9 mouse cellular contexts compared by ENCODE assay signal in genomic region chr13:107619430-107619927, GRCm38 (mm10).
DNase-seq lines count a peak whose midpoint lies in the region; ATAC-seq and TF ChIP-seq lines count a peak whose summit lies in the region.
"Had no signal": no experiment of that assay in that cellular context is flagged by ENCODE, and none has a peak within 500 bp of the region (broad histone marks: within the 10 kb centered on the region; RNA-seq: fewer than 3 reads in every experiment).

No protein-coding gene starts in this region.

- no peak overlapping the region for H3K27ac ChIP-seq in heart, embryonic 14.5 days (replicated peaks in 1 of 2; ENCODE audit: control insufficient read depth in 1 of 2, insufficient read depth in 1 of 2, low read depth in 2 of 2, low read length in 2 of 2)
- no peak overlapping the region for H3K27ac ChIP-seq in hindbrain, embryonic 14.5 days
- no peak overlapping the region for H3K27ac ChIP-seq in layer of hippocampus, adult 2 months
- H3K27ac ChIP-seq: hindbrain, embryonic 15.5 days had no signal

- H3K79me2 ChIP-seq in myocyte (ENCODE audit: control insufficient read depth, insufficient read depth) = no peaks in the 10 kb centered on the region

- TF ChIP-seq POLR2A in myocyte (IDR thresholded peaks at IDR 0.05; ENCODE audit: insufficient read length, low read depth) = no peak

- H3K27me3 ChIP-seq in heart, embryonic 14.5 days (ENCODE audit: control insufficient read depth, insufficient read depth, low read length) = no peaks in the 10 kb centered on the region
- no peaks in the 10 kb centered on the region for H3K27me3 ChIP-seq in hindbrain, embryonic 14.5 days (ENCODE audit: control insufficient read depth, insufficient read depth, low read length)
- H3K27me3 ChIP-seq in myocyte (ENCODE audit: control insufficient read depth, insufficient read depth, insufficient read length) = no peaks in the 10 kb centered on the region

- 0 out of 2 replicates have a peak, but pooled peaks have one; percentile 35 for ATAC-seq in heart, embryonic 14.5 days (ENCODE audit: insufficient number of reproducible peaks, insufficient read depth, low FRiP score, low read depth)
- ATAC-seq in hindbrain, embryonic 14.5 days (ENCODE audit: low FRiP score) = 0 out of 2 replicates have a peak, but pooled peaks have one; percentile 10
- ATAC-seq in inflammation-experienced regulatory T-cells, adult 6 months = no peak

- H3K9me3 ChIP-seq in heart, embryonic 14.5 days (ENCODE audit: control insufficient read depth, low read length) = no peaks in the 10 kb centered on the region
- no peaks in the 10 kb centered on the region for H3K9me3 ChIP-seq in hindbrain, embryonic 14.5 days (ENCODE audit: control insufficient read depth, low read length)
- H3K9me3 ChIP-seq: hindbrain, embryonic 15.5 days had no signal

- 18% methylated on average over 9 of the region's 9 CpGs for WGBS in heart, embryonic 14.5 days
- 22% methylated on average over 9 of the region's 9 CpGs for WGBS in hindbrain, embryonic 14.5 days

- H3K4me1 ChIP-seq in heart, embryonic 14.5 days (ENCODE audit: control insufficient read depth in 2 of 2, insufficient read depth in 2 of 2, low read length in 2 of 2) = peaks cover 6 to 9% of the 10 kb centered on the region in 2 experiments; a peak in 3 of 4 replicates
- peaks cover 25% of the 10 kb centered on the region for H3K4me1 ChIP-seq in hindbrain, embryonic 14.5 days (replicated peaks; ENCODE audit: control insufficient read depth, insufficient read depth, low read length)

- no peak overlapping the region for H3K9ac ChIP-seq in heart, embryonic 14.5 days (ENCODE audit: low read length)
- no peak overlapping the region for H3K9ac ChIP-seq in hindbrain, embryonic 14.5 days
- H3K9ac ChIP-seq: hindbrain, embryonic 15.5 days had no signal

- H3K4me3 ChIP-seq in heart, embryonic 14.5 days (ENCODE audit: control insufficient read depth in 1 of 2, insufficient read depth in 1 of 2, low read depth in 1 of 2, low read length in 2 of 2) = no peak overlapping the region
- H3K4me3 ChIP-seq in hindbrain, embryonic 14.5 days (replicated peaks; ENCODE audit: low read length) = no peak overlapping the region
- no peak overlapping the region for H3K4me3 ChIP-seq in myocyte
- no peak overlapping the region for H3K4me3 ChIP-seq in layer of hippocampus, adult 2 months
- H3K4me3 ChIP-seq: hindbrain, embryonic 15.5 days had no signal

- peak overlapping the region; percentile 44 for H3K4me2 ChIP-seq in heart, embryonic 14.5 days (ENCODE audit: low read length)
- no peak overlapping the region for H3K4me2 ChIP-seq in hindbrain, embryonic 14.5 days (replicated peaks)
- peak overlapping the region; percentile 53 for H3K4me2 ChIP-seq in myocyte (ENCODE audit: low read depth)
- H3K4me2 ChIP-seq: hindbrain, embryonic 15.5 days had no signal

- no peak for TF ChIP-seq CTCF in layer of hippocampus, adult 2 months (conservative IDR thresholded peaks at IDR 0.05)

- no peak overlapping the region for H3ac ChIP-seq in myocyte (ENCODE audit: control insufficient read depth, insufficient read length)

- no peak for DNase-seq in heart, adult 9 months (ENCODE audit: low spot score in 2 of 2)
- peak; percentile 6 for DNase-seq in c-Kit-positive CD71-positive TER-119-positive erythroid progenitor cells, embryonic 14.5 days (ENCODE audit: low spot score)
- DNase-seq in hindbrain, embryonic 14.5 days (ENCODE audit: low spot score) = no peak
- no peak for DNase-seq in layer of hippocampus, adult 2 months (ENCODE audit: low spot score in 2 of 2)
- DNase-seq in layer of hippocampus, postnatal 10 days (ENCODE audit: low spot score in 2 of 2) = no peak

- H3K36me3 ChIP-seq in heart, embryonic 14.5 days (ENCODE audit: control insufficient read depth, insufficient read depth, low read length) = no peaks in the 10 kb centered on the region
- H3K36me3 ChIP-seq in hindbrain, embryonic 14.5 days (replicated peaks; ENCODE audit: control insufficient read depth, insufficient read depth) = no peaks in the 10 kb centered on the region
- H3K36me3 ChIP-seq in myocyte (ENCODE audit: control insufficient read depth, insufficient read depth) = no peaks in the 10 kb centered on the region
- H3K36me3 ChIP-seq: hindbrain, embryonic 15.5 days had no signal

TF ChIP-seq in myocyte, 11 proteins besides CTCF, POLR2A, EP300 and RAD21:
- no peak for TF ChIP-seq E2F4 (IDR thresholded peaks at IDR 0.05; ENCODE audit: insufficient read depth)
- no peak for TF ChIP-seq REST (IDR thresholded peaks at IDR 0.05; ENCODE audit: insufficient read depth, insufficient read length)
- peak in 2 of 3 experiments; percentile 33 to 60 for TF ChIP-seq MYOG (IDR thresholded peaks at IDR 0.05; ENCODE audit: control insufficient read depth in 1 of 3, insufficient read depth in 1 of 3, insufficient read length in 2 of 3, low read depth in 2 of 3)
- TF ChIP-seq MYOD1 (IDR thresholded peaks at IDR 0.05; ENCODE audit: control insufficient read depth in 1 of 3, insufficient read length in 2 of 3, low read depth in 2 of 3) = peak in 2 of 3 experiments; percentile 46 to 71
- TF ChIP-seq MAX (IDR thresholded peaks at IDR 0.05; ENCODE audit: low read depth) = no peak
- TF ChIP-seq SRF (IDR thresholded peaks at IDR 0.05; ENCODE audit: control insufficient read depth, insufficient read length, low read depth) = no peak
- no peak for TF ChIP-seq USF1 (IDR thresholded peaks at IDR 0.05; ENCODE audit: low read depth)
- no peak for TF ChIP-seq TCF3 (IDR thresholded peaks at IDR 0.05; ENCODE audit: insufficient read length, low read depth)
- no peak for TF ChIP-seq CEBPB (IDR thresholded peaks at IDR 0.05; ENCODE audit: insufficient read depth, poor library complexity, severe bottlenecking)
TF ChIP-seq in myocyte: peak in this region for 2.
